Comparison of ENCODE assay signal across 18 mouse cellular contexts in the genomic region with DNA sequence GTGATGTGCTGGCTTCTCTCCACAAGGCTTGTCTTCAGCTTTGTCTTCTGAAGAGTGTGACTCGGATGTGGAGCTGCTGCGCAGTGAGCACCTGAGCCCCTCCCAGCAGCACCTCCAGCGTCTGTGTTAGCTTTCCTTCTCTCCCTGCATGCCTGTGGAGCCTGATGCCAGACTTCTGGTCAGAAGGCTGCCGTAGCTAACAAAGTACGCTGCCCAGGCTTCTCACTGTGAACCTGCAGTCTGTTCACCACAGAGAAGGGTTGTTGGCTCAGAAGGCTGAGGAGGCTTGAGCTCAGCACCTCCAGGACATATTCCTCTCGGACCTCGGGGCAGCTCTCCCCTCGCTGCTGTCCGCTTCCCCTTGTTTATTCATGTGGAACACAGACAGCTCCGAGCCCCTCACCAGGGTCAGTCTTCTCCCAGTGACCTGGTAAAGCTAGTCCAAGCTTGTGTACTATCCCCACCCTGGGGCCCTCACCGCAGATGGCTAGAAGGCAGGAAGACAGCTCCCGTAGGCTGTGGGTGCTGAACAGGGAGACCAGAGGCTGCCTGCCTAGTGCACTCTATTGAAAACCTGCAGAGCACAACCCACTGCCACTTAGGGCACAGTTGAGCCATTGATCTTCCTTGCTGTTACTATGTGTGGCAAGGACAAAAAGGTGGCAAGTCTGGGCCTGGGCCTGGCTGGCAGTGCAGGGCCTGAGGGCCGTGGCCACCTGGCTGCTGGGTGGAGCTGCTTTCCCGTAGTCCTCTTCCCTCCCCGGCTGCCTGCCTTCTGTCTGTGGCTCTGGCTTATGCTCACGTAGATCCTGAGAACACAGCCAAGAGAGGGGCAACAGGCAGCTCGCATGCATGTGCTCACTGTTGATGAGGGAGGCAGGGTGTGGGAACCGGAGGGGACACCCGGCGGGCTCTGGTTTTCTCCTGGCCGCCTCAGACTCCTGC. TPM values are rescaled to one million over a fixed set of nuclear protein-coding genes. Genes with fewer than 3 reads are reported as not detected.
DNase-seq lines count a peak whose midpoint lies in the region; ATAC-seq and TF ChIP-seq lines count a peak whose summit lies in the region.
"Had no signal": no experiment of that assay in that cellular context is flagged by ENCODE, and none has a peak within 500 bp of the region (broad histone marks: within the 10 kb centered on the region; RNA-seq: fewer than 3 reads in every experiment).

No protein-coding gene starts in this region.

- H3K27me3 ChIP-seq in cerebellum, adult 2 months (ENCODE audit: control insufficient read depth, insufficient read depth, low read length) = no peaks in the 10 kb centered on the region
- H3K27me3 ChIP-seq: hindbrain, embryonic 15.5 days; limb, embryonic 12.5 days had no signal

- H3K27ac ChIP-seq in cerebellum, adult 2 months (ENCODE audit: insufficient read depth, low read length) = peak overlapping the region; percentile 82
- H3K27ac ChIP-seq: forebrain, embryonic 10.5 days; hindbrain, embryonic 15.5 days; limb, embryonic 12.5 days had no signal

- H3K4me3 ChIP-seq in cerebellum, adult 2 months (replicated peaks; ENCODE audit: insufficient read depth, low read depth, low read length) = no peak overlapping the region
- H3K4me3 ChIP-seq: forebrain, embryonic 10.5 days; hindbrain, embryonic 15.5 days; limb, embryonic 12.5 days had no signal

- ATAC-seq in cerebellum, adult (ENCODE audit: insufficient number of reproducible peaks, low FRiP score, low TSS enrichment) = peak; percentile 65; the same call in 1 of the 2 replicates
- ATAC-seq in granulocyte monocyte progenitor cell, adult 5-6 weeks (replicated peaks; ENCODE audit: poor library complexity, severe bottlenecking) = no peak
- ATAC-seq: CD4-positive, CD25-positive, alpha-beta regulatory T cell, adult 4 months; intestine, postnatal 0 days had no signal

- no peak for TF ChIP-seq POLR2A in cerebellum, adult 2 months (IDR thresholded peaks at IDR 0.05; ENCODE audit: borderline replicate concordance, insufficient read depth, low read length)

- no peak for DNase-seq in cerebellum, adult 11 months
- DNase-seq in layer of hippocampus, adult 9-11 months = peak; percentile 46
- no peak for DNase-seq in layer of hippocampus, postnatal 25 days (ENCODE audit: extremely low spot score in 1 of 2, low spot score in 1 of 2)
- peak; percentile 72 to 73 for DNase-seq in cerebellum, adult 2 months
- DNase-seq in fat pad, adult 2 months (ENCODE audit: extremely low read depth, low read depth, low spot score) = peak; percentile 47
- DNase-seq in embryo, embryonic 10 days (ENCODE audit: low spot score) = no peak
- DNase-seq: gastrocnemius, postnatal 14 days; kidney, postnatal 36 days; lung, embryonic 14.5 days; lung, postnatal 4 days; thymus, postnatal 4 days had no signal

- TF ChIP-seq CTCF in cerebellum, adult 2 months (IDR thresholded peaks at IDR 0.05; ENCODE audit: borderline replicate concordance, insufficient read depth, low read depth, low read length) = no peak

- peaks cover 64% of the 10 kb centered on the region for H3K4me1 ChIP-seq in cerebellum, adult 2 months (ENCODE audit: control insufficient read depth, insufficient read depth, low read length)
- H3K4me1 ChIP-seq: forebrain, embryonic 10.5 days; hindbrain, embryonic 15.5 days; limb, embryonic 12.5 days had no signal

- WGBS in cerebellum, adult 2 months = 26% methylated on average over 21 of the region's 21 CpGs

RNA-seq across cellular contexts. Expression of gene Slc9a8, which starts 28.1 kb away (rescaled TPM):
- total RNA-seq in layer of hippocampus, postnatal 25 days (2021) = 10 to 100 TPM; 25.9 to 35.7 TPM
- 60.9 and 63.5 TPM in 2 replicates for polyA plus RNA-seq in cerebellum, adult 2 months (2012; rRNA removed)
- total RNA-seq in granulocyte monocyte progenitor cell, adult 5-6 weeks (2014; fragmentation: Nextera tagmentation) = 39.4 and 54.4 TPM in 2 replicates
- 21.1 and 22.0 TPM in 2 replicates for total RNA-seq in granulocyte monocyte progenitor cell, adult 5-6 weeks (2017)

RNA-seq across cellular contexts. Expression of gene Rnf114, which starts 42.8 kb away (rescaled TPM):
- 10 to 100 TPM; 51.1 to 53.1 TPM for total RNA-seq in layer of hippocampus, postnatal 25 days (2021)
- 101 and 106 TPM in 2 replicates for polyA plus RNA-seq in cerebellum, adult 2 months (2012; rRNA removed)
- 39.8 and 49.3 TPM in 2 replicates for total RNA-seq in granulocyte monocyte progenitor cell, adult 5-6 weeks (2014; fragmentation: Nextera tagmentation)
- total RNA-seq in granulocyte monocyte progenitor cell, adult 5-6 weeks (2017) = 24.3 and 25.7 TPM in 2 replicates

RNA-seq across cellular contexts. Expression of gene Spata2, which starts 43.1 kb away (rescaled TPM):
- total RNA-seq in layer of hippocampus, postnatal 25 days (2021) = 10 to 100 TPM; 78.7 to 83.9 TPM
- polyA plus RNA-seq in cerebellum, adult 2 months (2012; rRNA removed) = 80.2 and 88.0 TPM in 2 replicates
- total RNA-seq in granulocyte monocyte progenitor cell, adult 5-6 weeks (2014; fragmentation: Nextera tagmentation) = 11.5 and 24.7 TPM in 2 replicates
- 7.4 and 8.1 TPM in 2 replicates for total RNA-seq in granulocyte monocyte progenitor cell, adult 5-6 weeks (2017)

Comparison
In these comparisons a context has a peak if more than half of its experiments do, and no peak if none do; other contexts are left out.
1. DNase-seq: peak in layer of hippocampus, adult 9-11 months (single experiment), cerebellum, adult 2 months (2 of 2) and fat pad, adult 2 months (single experiment); none in cerebellum, adult 11 months (single experiment), layer of hippocampus, postnatal 25 days (0 of 2) and embryo, embryonic 10 days (single experiment).